Comparison of ENCODE assay signal across 9 mouse cellular contexts in the genomic region with DNA sequence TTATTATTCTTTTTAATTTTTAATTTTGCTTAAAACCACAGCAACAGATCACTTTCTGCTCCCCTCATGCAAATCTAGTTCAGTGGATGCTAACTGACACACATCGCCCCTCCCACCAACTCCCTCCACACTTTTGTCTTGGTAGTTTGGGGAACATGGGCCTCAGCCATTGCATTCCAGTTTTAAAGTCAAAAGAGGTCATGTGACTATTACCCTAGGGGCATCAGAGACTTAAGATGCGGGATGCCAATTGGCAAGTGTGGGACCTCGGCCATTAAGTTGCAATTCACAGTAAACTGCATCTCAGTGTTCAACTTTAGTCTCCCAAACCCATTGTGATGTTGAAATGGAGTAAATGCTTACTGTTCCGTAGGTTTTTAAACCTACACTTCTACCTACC. TPM values are rescaled to one million over a fixed set of nuclear protein-coding genes. Genes with fewer than 3 reads are reported as not detected.
A peak's percentile ranks its signal among the peaks of the same experiment; 100 is the strongest.
DNase-seq lines count a peak whose midpoint lies in the region; ATAC-seq and TF ChIP-seq lines count a peak whose summit lies in the region.
"Had no signal": no experiment of that assay in that cellular context is flagged by ENCODE, and none has a peak within 500 bp of the region (broad histone marks: within the 10 kb centered on the region; RNA-seq: fewer than 3 reads in every experiment).

No protein-coding gene starts in this region.

- H3K27me3 ChIP-seq in heart, embryonic 13.5 days (replicated peaks), result peaks cover 4% of the 10 kb centered on the region; the same call in 1 of the 2 replicates
- H3K27me3 ChIP-seq in heart, postnatal 0 days (ENCODE audit: control insufficient read depth, insufficient read depth, low read length), result no peaks in the 10 kb centered on the region
- H3K27me3 ChIP-seq in midbrain, embryonic 12.5 days, result no peaks in the 10 kb centered on the region

- intact Hi-C loops in heart, postnatal 14 days (cut with DNase I), result loop anchor here (5.0 to 10.0 kb wide), 3 partner anchors 41 to 132 kb away; no protein-coding TSS in a partner anchor

- no peaks in the 10 kb centered on the region for H3K9me3 ChIP-seq in heart, embryonic 13.5 days
- no peaks in the 10 kb centered on the region for H3K9me3 ChIP-seq in heart, postnatal 0 days (replicated peaks; ENCODE audit: control insufficient read depth, low read length)
- no peaks in the 10 kb centered on the region for H3K9me3 ChIP-seq in midbrain, embryonic 12.5 days

- 0 out of 2 replicates have a peak, but pooled peaks cover 4% of the 10 kb centered on the region for H3K4me1 ChIP-seq in heart, embryonic 13.5 days
- H3K4me1 ChIP-seq in heart, postnatal 0 days (ENCODE audit: control insufficient read depth, insufficient read depth), result no peaks in the 10 kb centered on the region
- H3K4me1 ChIP-seq in midbrain, embryonic 12.5 days, result no peaks in the 10 kb centered on the region

- no peak for TF ChIP-seq POLR2A in brain, embryonic 14.5 days (IDR thresholded peaks at IDR 0.05; ENCODE audit: borderline replicate concordance, extremely low read depth, insufficient read depth, insufficient read length, poor library complexity, severe bottlenecking)

- peak overlapping the region; percentile 83 for H3K9ac ChIP-seq in heart, embryonic 13.5 days
- 0 out of 2 replicates have a peak overlapping the region, but pooled peaks have one; percentile 65 for H3K9ac ChIP-seq in heart, postnatal 0 days (replicated peaks; ENCODE audit: low read depth, low read length)
- H3K9ac ChIP-seq in midbrain, embryonic 12.5 days (replicated peaks), result no peak overlapping the region

- no peak for TF ChIP-seq CTCF in brain, embryonic 14.5 days (IDR thresholded peaks at IDR 0.05; ENCODE audit: borderline replicate concordance, extremely low read depth, insufficient read depth, insufficient read length)
- TF ChIP-seq CTCF in heart, postnatal 0 days (IDR thresholded peaks at IDR 0.05; ENCODE audit: low read depth), result no peak

- no peaks in the 10 kb centered on the region for H3K36me3 ChIP-seq in heart, embryonic 13.5 days
- H3K36me3 ChIP-seq in heart, postnatal 0 days (replicated peaks; ENCODE audit: control insufficient read depth, insufficient read depth, low read length), result no peaks in the 10 kb centered on the region
- no peaks in the 10 kb centered on the region for H3K36me3 ChIP-seq in midbrain, embryonic 12.5 days

- peak overlapping the region; percentile 68 for H3K4me2 ChIP-seq in heart, embryonic 13.5 days
- H3K4me2 ChIP-seq in heart, postnatal 0 days (ENCODE audit: low read depth, low read length), result peak overlapping the region; percentile 63
- H3K4me2 ChIP-seq in midbrain, embryonic 12.5 days (replicated peaks), result peak overlapping the region; percentile 58

- H3K4me3 ChIP-seq in heart, embryonic 13.5 days, result peak overlapping the region; percentile 63
- peak overlapping the region; percentile 60 for H3K4me3 ChIP-seq in heart, postnatal 0 days (ENCODE audit: low read depth, low read length)
- peak overlapping the region; percentile 51 for H3K4me3 ChIP-seq in midbrain, embryonic 12.5 days

- 43% methylated on average over 4 of the region's 4 CpGs for WGBS in heart, embryonic 13.5 days
- 36% methylated on average over 4 of the region's 4 CpGs for WGBS in heart, postnatal 0 days
- 27% methylated on average over 4 of the region's 4 CpGs for WGBS in midbrain, embryonic 12.5 days

- no peak for ATAC-seq in heart, embryonic 13.5 days (ENCODE audit: extremely low read depth, insufficient number of reproducible peaks, low FRiP score, low TSS enrichment)
- ATAC-seq in heart, postnatal 0 days (ENCODE audit: insufficient read depth, low read depth), result no peak
- no peak for ATAC-seq in midbrain, embryonic 12.5 days (ENCODE audit: low FRiP score, low read depth)

- DNase-seq in heart, postnatal 14 days, result no peak
- peak; percentile 1 for DNase-seq in brain, embryonic 14.5 days (ENCODE audit: low read depth)
- DNase-seq in heart, postnatal 0 days (ENCODE audit: low spot score), result no peak
- no peak for DNase-seq in urinary bladder, adult 2 months (ENCODE audit: low spot score)
- no peak for DNase-seq in right cerebral cortex, postnatal 4 days
- no peak for DNase-seq in adrenal gland, postnatal 14 days

- H3K27ac ChIP-seq in heart, embryonic 13.5 days (replicated peaks), result peak overlapping the region; percentile 88; the same call in 1 of the 2 replicates
- H3K27ac ChIP-seq in heart, postnatal 0 days (ENCODE audit: low read depth), result peak overlapping the region; percentile 84; the same call in 1 of the 2 replicates
- no peak overlapping the region for H3K27ac ChIP-seq in midbrain, embryonic 12.5 days (replicated peaks)
- H3K27ac ChIP-seq: macrophage had no signal

- TF ChIP-seq EP300 in heart, postnatal 0 days (IDR thresholded peaks at IDR 0.05; ENCODE audit: low read depth), result no peak

RNA-seq across cellular contexts. Expression of a gene that starts 1.7 kb away (rescaled TPM):
- polyA plus RNA-seq in heart, embryonic 13.5 days (2015; fragmentation: Nextera tagmentation; extraction: Ambion mirVana), result 66.3 and 74.9 TPM in 2 replicates
- total RNA-seq in heart, postnatal 14 days (2021), result 10 to 100 TPM; 54.5 to 59.5 TPM
- polyA plus RNA-seq in brain, embryonic 14.5 days (2012; rRNA removed), result 15.1 and 19.7 TPM in 2 replicates
- total RNA-seq in heart, postnatal 0 days (2014; rRNA removed; ENCODE audit: low replicate concordance), result 21.9 and 22.7 TPM in 2 replicates
- 45.5 and 48.2 TPM in 2 replicates for polyA plus RNA-seq in heart, postnatal 0 days (2015; fragmentation: Nextera tagmentation; extraction: Ambion mirVana)
- polyA plus RNA-seq in midbrain, embryonic 12.5 days (2016; fragmentation: Nextera tagmentation; extraction: Ambion mirVana), result 58.5 and 64.8 TPM in 2 replicates
- 97.0 and 102 TPM in 2 replicates for polyA plus RNA-seq in urinary bladder, adult 2 months (2012; rRNA removed)
- total RNA-seq in adrenal gland, postnatal 14 days (2021), result 60.5 and 61.5 TPM in 2 replicates
